Mouse (Mus musculus) mouse trophoblast stem cell (cell line): ENCODE measurements around the gene Olfr346.

ENCODE experiments used
- in situ Hi-C, 2 experiments: fragments of 300-500 bp; cut with MseI, MboI; formaldehyde crosslinking; loops; 2 replicates in 1 of 2; 3 replicates in 1 of 2; pipeline ENCODE4 v1.15.1; 2025

Olfr346 gene

DNA sequence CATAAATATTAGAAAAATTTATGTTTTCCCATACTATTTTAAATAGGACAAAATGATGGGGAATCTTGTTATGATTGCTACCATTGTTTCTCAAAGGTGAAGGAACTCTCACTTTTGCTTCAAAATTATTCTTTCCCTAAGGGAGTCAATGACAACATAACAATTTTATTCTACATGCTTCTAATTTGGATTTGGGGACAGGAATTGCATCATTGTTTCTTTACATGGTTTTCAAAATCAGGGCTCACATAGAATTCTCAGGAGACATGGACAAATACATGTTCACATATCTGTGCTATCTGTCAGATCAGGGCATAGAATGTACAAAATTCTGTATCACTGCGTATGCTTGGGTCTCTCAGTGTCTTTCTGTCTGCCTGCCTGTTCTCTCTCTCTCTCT is at the start of gene Olfr346:
Olfr346 (plus strand) TSS at position 301 of the 400 bp plus-strand sequence.
- in situ Hi-C loops: no loop called here

DNA sequence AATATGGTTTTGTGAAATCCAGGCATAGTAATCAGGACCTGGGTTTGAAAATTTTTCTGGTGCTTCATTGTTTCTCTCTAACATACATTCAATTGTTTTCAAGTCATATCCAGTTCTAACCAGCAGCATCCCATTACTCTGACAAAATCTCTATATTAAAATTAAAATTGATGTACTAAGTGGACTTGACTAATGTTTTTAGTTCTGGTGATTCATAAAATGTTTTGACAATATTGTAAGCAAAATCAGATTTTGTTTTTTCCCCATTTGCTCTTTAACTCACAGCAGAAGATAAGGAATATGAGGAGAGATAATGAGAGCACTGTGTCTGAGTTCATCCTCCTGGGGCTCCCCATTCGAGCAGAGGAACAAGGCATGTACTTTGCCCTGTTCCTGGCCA is 45.8 kb upstream of the Olfr346 start, which contains the start of gene Olfr345:
Olfr345 (plus strand) TSS at position 301 of the 400 bp plus-strand sequence.
- in situ Hi-C loops: no loop called here

DNA sequence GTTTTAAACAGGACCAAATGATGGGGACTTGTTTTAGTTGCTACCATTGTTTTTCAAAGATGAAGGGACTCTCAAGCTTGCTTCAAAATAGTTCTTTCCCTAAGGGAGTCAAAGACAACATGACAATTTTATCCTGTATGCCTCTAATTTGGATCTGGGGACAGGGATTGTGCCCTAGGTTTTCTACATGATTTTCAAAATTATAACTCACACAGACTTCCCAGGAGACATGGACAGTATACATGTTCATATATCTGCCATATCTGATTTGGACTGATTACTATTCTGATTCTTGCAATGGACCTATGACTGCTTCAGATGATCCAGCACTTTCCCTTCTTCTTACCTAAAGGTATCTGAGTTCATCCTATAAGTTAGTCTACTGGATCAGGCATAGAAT is 46.0 kb downstream of the Olfr346 start, which contains the start of gene Olfr347:
Olfr347 (plus strand) TSS at position 301 of the 400 bp plus-strand sequence.
- in situ Hi-C loops: loop anchor here (25.0 kb wide), 1 partner anchor 606 kb away; the partner anchor contains the start of gene Olfr368 (in 2 of the 2)

DNA sequence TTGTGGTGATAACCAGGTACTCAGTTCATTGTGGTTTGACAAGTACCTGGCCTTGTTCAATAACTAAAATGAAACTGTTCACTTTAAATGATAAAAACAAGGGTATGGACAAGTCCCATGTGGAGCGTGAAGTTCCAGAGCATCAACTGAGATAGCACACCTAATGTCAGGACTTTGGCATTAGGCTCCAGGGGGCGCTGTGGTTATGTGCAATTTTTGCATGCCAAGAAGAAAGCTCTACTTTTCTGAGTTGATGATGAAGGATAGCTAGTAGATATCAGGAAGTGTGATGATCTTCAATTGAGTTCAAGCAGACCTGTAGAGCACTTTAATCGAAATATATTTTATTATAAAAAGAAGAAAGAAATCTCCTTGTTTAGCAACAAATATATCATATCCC is 50.6 kb downstream of the Olfr346 start:
- in situ Hi-C loops: loop anchor here (25.0 kb wide), 1 partner anchor 601 kb away; the partner anchor contains the start of gene Olfr368 (in 2 of the 2)
